Mouse (Mus musculus): ENCODE results near the gene Osbpl3. TPM values are rescaled to one million over a fixed set of nuclear protein-coding genes. Genes with fewer than 3 reads are reported as not detected.

Gene Osbpl3
- total RNA-seq, 2 experiments from 2014 or later: 2.2 to 3.4 TPM

DNA sequence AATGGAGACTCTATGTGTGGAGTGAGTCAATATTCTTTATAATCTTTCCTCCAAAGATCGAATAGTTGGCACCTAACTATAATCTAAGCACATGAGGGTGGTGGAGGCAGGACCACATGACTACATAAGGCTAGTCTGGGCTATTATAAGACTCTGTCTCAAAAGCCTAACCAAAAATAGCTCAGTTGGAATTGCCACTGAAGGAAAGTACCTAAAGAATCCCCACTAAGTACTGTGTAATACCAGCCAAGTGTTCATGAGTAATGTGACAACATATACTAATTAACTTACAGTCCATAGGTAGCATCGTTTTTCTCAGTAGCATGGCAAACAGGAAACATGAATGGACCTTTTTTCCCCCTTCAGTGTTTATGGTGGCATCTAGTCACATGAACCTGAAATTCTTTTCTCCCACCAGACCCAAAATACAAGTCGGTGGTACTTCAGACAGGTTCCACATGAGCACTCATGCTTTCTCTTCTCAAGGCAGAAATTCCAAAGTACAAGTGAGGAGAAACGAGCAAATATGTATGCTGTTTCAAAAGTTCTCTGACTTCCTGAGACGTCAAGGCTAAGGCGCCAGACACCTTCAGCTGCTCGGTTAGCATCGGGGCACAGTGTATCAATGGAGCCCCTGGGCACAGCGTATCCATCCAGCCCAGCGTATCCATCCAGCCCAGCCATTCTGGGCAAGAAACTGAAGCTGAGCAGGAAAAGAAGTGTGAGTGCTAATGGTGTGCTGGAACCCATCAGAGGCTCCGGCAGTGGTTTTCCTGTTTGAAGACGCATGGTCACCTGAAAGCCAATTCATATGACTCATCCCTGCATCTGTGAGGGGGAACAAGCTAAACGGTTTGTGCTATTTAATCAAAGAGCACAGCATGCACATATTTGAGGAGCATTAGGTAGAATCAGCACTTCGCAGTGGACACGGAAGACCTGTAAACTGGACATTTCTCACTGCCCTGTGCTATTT is 120.9 kb downstream of the Osbpl3 start:
- no peak for DNase-seq (ENCODE audit: low spot score)

DNA sequence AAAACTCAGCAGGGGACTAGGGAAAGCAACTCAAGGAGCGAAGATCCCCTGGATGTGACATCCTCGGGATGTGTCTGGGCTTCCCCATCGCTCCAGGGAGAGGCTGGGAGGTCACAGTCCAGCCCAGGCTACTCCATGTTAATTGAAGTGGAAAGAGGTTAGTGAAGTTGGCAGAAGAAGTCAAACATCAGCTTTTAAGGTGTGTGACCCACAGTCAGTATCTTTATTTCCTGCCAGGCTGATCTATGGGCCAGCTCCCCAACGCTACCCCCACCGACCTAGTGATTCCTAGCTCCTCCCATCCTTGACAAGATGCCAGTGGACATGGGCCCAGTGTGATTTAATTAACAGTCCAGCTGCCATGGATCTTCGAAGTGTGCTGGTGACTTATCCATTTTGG is 122.7 kb downstream of the Osbpl3 start:
- no peak for DNase-seq (ENCODE audit: low spot score)

DNA sequence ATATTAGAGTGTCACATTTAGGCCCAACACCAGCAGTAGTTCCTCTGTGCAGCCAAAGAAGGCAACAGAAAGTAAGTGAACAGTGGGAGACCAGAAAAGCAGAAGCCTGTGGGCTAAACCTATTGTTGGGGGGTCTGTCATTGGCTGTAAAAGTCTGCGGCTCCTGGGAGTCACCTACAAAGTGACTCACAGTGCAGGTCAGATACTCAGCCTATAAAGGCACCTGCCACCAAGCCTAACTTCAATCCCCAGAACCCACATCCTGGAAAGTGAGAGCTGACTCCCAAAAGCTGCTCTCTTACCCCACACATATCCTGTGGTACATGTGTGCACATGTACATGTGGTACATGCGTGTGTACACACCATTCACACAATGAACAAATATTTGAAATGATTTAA is 124.5 kb downstream of the Osbpl3 start:
- DNase-seq (ENCODE audit: low spot score): no peak

- DNase-seq (ENCODE audit: low spot score): no peak
Observed at GRCm38 (mm10) chr6:50329380-50329779, 126.6 kb downstream of the Osbpl3 start.

GRCm38 (mm10) chr6:50328901-50329300 is 127.1 kb downstream of the Osbpl3 start:
- peak; percentile 9 for DNase-seq (ENCODE audit: low spot score)

GRCm38 (mm10) chr6:50326192-50326591 is 129.8 kb downstream of the Osbpl3 start:
- no peak for DNase-seq (ENCODE audit: low spot score)

DNA sequence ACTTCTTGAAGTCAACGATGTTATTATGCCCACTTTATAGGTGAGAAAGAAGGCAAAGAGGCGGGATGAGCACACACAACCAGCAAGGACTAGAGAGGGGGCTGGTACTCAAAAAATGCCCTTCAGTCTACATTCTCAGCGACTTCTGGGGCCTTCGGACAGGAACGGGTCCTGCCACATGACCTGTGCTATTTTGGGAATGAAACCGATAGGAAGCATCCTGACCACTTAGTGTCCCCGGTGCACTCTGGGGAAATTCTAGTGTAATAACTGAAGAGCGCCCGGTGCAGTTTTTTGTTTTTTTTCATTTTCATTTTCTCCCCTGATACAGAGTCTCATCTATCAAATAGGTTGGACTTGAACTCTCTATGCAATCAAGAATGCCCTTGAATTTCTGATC is 130.5 kb downstream of the Osbpl3 start:
- no peak for DNase-seq (ENCODE audit: low spot score)

- DNase-seq (ENCODE audit: low spot score): no peak
Observed at GRCm38 (mm10) chr6:50322631-50323030, 133.4 kb downstream of the Osbpl3 start.

DNA sequence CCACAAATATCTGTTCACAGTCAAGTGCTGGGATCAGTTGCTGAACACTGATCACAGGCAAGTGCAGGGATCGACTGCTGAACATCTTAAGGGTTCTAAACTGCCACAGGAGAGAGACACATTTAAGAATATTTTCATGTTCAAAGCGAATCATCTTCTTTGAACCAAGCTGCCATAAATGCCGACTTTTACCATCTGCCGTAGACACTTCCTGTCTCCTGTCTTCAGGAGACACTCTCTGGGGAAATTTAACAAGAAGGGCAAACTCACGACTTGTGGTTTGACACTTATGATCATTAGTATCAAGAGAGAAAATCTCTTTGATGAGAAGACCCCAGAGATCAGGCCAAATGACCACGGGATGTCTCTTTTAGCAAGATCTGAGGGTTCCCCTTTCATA is 134.3 kb downstream of the Osbpl3 start:
- DNase-seq (ENCODE audit: low spot score): no peak

GRCm38 (mm10) chr6:50318590-50319172 is 137.3 kb downstream of the Osbpl3 start:
- DNase-seq (ENCODE audit: low spot score): no peak

GRCm38 (mm10) chr6:50318150-50318549 is 137.9 kb downstream of the Osbpl3 start:
- DNase-seq (ENCODE audit: low spot score): no peak

DNA sequence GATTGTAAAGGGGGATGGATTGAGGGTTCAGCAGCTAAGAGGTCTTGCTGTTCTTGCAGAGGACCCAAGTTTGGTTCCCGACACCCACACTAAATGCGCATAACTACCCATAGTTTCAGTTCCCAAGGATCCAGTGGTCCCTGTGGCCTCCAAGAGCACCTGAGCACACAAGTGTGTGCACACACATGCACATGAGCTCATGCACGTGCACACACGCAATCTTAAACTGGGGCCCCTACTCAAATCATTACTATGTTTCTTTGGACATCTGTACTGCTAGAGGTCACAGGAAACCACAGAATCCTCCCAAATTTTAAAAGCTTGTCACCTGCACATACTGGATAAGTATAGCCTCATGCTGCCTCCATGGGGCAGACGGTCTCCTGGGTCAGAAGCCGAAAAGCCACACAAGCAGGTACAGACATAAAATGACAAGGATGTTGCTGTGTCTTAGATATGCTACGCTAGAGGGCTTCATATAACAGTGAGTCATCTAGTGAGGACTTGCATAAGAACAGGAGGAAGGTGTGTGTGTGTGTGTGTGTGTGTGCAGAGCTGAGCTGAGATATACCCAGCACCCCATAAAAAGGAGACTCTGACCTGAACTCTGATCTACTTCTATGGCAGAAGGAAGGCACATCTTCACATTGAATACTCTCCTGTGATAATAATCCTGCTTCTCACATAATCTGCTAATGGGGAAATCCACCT is 139.1 kb downstream of the Osbpl3 start:
- no peak for DNase-seq (ENCODE audit: low spot score)

DNA sequence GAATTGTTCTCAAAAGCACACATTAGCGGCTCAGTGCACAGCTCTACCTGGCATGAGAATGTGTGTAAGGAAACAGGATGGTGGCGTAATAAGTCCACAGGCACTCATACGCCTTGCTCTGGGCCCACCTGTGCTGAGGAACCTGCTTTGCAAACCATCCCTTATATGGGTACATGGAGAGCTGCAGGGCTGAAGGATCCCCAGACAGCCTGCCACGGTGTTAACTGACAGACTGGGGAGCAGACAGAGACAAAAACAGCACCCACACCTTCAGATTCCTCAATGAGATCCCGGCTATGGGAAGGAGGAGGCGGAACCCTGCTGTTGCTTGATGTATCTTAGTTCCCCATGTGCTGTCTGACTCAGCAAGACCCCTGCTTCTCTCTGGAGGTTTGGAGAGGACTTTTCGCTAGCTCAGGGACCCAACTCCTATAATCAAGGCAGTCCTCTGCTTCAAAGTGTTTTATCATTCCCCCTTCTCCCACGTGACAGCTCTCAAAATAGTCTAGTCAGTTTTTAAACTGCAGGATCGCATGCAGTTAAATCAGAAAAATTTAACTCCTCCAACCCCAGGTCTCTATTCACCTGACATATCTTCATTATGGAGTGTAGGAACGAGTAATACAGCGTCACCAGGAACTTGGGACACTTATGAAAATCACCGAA is 141.5 kb downstream of the Osbpl3 start:
- DNase-seq (ENCODE audit: low spot score): no peak

GRCm38 (mm10) chr6:50312647-50313046 is 143.4 kb downstream of the Osbpl3 start:
- peak; percentile 71 for DNase-seq (ENCODE audit: low spot score)

- DNase-seq (ENCODE audit: low spot score): no peak
Observed at GRCm38 (mm10) chr6:50309019-50309418, 147.0 kb downstream of the Osbpl3 start.

GRCm38 (mm10) chr6:50306625-50307024 is 149.4 kb downstream of the Osbpl3 start:
- no peak for DNase-seq (ENCODE audit: low spot score)

- DNase-seq (ENCODE audit: low spot score): peak; percentile 76
Observed at GRCm38 (mm10) chr6:50304949-50305491, 151.0 kb downstream of the Osbpl3 start.

GRCm38 (mm10) chr6:50301121-50301520 is 154.9 kb downstream of the Osbpl3 start:
- DNase-seq (ENCODE audit: low spot score): no peak

- DNase-seq (ENCODE audit: low spot score): no peak
Observed at GRCm38 (mm10) chr6:50300622-50301021, 155.4 kb downstream of the Osbpl3 start.

DNA sequence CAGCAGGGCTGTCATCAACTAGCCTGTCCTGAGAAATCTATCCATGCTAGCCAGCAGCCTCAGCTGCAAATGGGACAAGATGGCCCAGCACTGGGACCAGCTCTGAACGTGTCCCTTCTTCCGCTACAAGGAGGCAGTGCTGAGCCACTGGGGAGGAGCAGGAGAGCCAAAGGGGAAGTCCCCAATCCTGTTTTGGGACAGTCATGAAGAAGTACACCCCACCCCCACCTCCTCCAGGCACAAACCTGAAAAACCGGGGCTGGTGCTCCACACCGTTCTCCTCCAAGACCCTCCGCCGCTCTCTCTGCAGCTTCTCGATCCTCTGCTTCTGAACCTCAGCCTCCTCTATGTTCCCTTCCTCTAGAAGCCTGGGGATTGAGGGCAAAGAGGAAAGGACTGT is 156.9 kb downstream of the Osbpl3 start:
- DNase-seq (ENCODE audit: low spot score): no peak

- DNase-seq (ENCODE audit: low spot score): no peak
Observed at GRCm38 (mm10) chr6:50297671-50298070, 158.3 kb downstream of the Osbpl3 start.

Data from gastrocnemius, adult 18-20 months (tissue).